31 mouse cellular contexts compared by ENCODE assay signal in the genomic region with DNA sequence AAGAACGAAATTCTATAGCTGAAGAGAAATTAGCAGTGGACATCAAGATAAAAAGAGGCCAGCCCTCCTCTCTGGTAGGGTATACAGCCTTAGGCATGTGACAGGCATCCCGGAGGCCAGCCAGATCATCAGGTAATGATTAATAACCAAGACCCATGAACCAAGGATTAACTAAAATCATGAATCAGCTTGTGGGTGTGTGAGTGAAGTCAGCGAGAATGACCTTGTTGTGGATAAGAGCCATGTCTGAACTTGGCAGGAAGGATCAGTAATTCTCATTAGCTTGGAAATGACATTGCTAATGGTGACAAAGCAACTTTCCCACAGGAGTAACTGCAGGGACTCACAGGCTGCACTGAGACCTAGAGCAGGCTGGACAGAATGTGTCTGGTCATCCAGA. TPM values are rescaled to one million over a fixed set of nuclear protein-coding genes. Genes with fewer than 3 reads are reported as not detected.
DNase-seq lines count a peak whose midpoint lies in the region; ATAC-seq and TF ChIP-seq lines count a peak whose summit lies in the region.
"Not testable (repeated sequence)": the region's sequence is repeated elsewhere in the genome, so short reads cannot be mapped to it uniquely, and the experiment has no call there.
"Had no signal": no experiment of that assay in that cellular context is flagged by ENCODE, and none has a peak within 500 bp of the region (broad histone marks: within the 10 kb centered on the region; RNA-seq: fewer than 3 reads in every experiment).

No protein-coding gene starts in this region.

- H3K4me3 ChIP-seq in intestine, postnatal 0 days (ENCODE audit: low read depth, low read length); liver, postnatal 0 days (ENCODE audit: low read depth, low read length); stomach, postnatal 0 days (ENCODE audit: low read depth, low read length): not testable (repeated sequence)

- H3K9me3 ChIP-seq in intestine, postnatal 0 days (ENCODE audit: control insufficient read depth); liver, postnatal 0 days (ENCODE audit: low read length); stomach, postnatal 0 days (ENCODE audit: control insufficient read depth, low read length): not testable (repeated sequence)

- DNase-seq in adrenal gland, adult (ENCODE audit: inconsistent age in 2 of 2, low spot score in 1 of 2) = peak; percentile 42 to 74
- DNase-seq in adrenal gland, postnatal 25 days = peak; percentile 10
- DNase-seq in heart, adult 9 months (ENCODE audit: low spot score in 2 of 2) = peak; percentile 10 to 37
- DNase-seq in kidney, adult 9 months = peak; percentile 90
- peak; percentile 61 for DNase-seq in kidney, postnatal 14 days
- DNase-seq in liver, postnatal 0 days = not testable (repeated sequence)
- DNase-seq in stomach, postnatal 0 days (ENCODE audit: low spot score) = peak; percentile 35

- TF ChIP-seq EP300 in liver, postnatal 0 days (IDR thresholded peaks at IDR 0.05; ENCODE audit: low read depth); stomach, postnatal 0 days (optimal IDR thresholded peaks at IDR 0.05): not testable (repeated sequence)

- not testable (repeated sequence) for H3K9ac ChIP-seq in intestine, postnatal 0 days (ENCODE audit: low read depth, low read length); liver, postnatal 0 days (replicated peaks); stomach, postnatal 0 days (ENCODE audit: low read length)

- WGBS in intestine, postnatal 0 days = 28% methylated on average over 3 of the region's 3 CpGs
- WGBS in liver, postnatal 0 days (ENCODE audit: insufficient replicate concordance) = 46% methylated on average over 3 of the region's 3 CpGs
- WGBS in stomach, postnatal 0 days = 32% methylated on average over 3 of the region's 3 CpGs

- TF ChIP-seq CTCF in intestine, postnatal 0 days (IDR thresholded peaks at IDR 0.05; ENCODE audit: low read depth); liver, postnatal 0 days (IDR thresholded peaks at IDR 0.05; ENCODE audit: low read depth); stomach, postnatal 0 days (IDR thresholded peaks at IDR 0.05; ENCODE audit: low read depth): not testable (repeated sequence)

- H3K36me3 ChIP-seq in intestine, postnatal 0 days (ENCODE audit: control insufficient read depth, insufficient read depth); liver, postnatal 0 days (replicated peaks; ENCODE audit: insufficient read depth, low read length); stomach, postnatal 0 days (ENCODE audit: control insufficient read depth, insufficient read depth, low read length): not testable (repeated sequence)

- H3K27ac ChIP-seq in intestine, postnatal 0 days (ENCODE audit: low read depth, low read length) = peak overlapping the region; percentile 89
- H3K27ac ChIP-seq in liver, postnatal 0 days (ENCODE audit: low read depth) = not testable (repeated sequence)
- peak overlapping the region; percentile 85; the same call in 1 of the 2 replicates for H3K27ac ChIP-seq in stomach, postnatal 0 days (replicated peaks)

- peak; percentile 82 for ATAC-seq in intestine, postnatal 0 days
- ATAC-seq in liver, postnatal 0 days = peak; percentile 60
- peak; percentile 81 for ATAC-seq in stomach, postnatal 0 days (ENCODE audit: low FRiP score, low TSS enrichment)

- H3K4me2 ChIP-seq in intestine, postnatal 0 days (replicated peaks; ENCODE audit: low read depth); liver, postnatal 0 days (ENCODE audit: low read depth, low read length); stomach, postnatal 0 days (replicated peaks; ENCODE audit: low read depth): not testable (repeated sequence)

- H3K4me1 ChIP-seq in intestine, postnatal 0 days (replicated peaks; ENCODE audit: control insufficient read depth, insufficient read depth, low read length); liver, postnatal 0 days (ENCODE audit: insufficient read depth); stomach, postnatal 0 days (replicated peaks; ENCODE audit: control insufficient read depth, insufficient read depth): not testable (repeated sequence)

- not testable (repeated sequence) for H3K27me3 ChIP-seq in intestine, postnatal 0 days (replicated peaks; ENCODE audit: control insufficient read depth, insufficient read depth, low read length); liver, postnatal 0 days (ENCODE audit: insufficient read depth, low read length); stomach, postnatal 0 days (ENCODE audit: control insufficient read depth, insufficient read depth, low read length)

RNA-seq across cellular contexts. Expression of gene Gsta1, which starts 0.8 kb away (rescaled TPM):
- total RNA-seq in adrenal gland, postnatal 25 days (2021) = 1.1 TPM in 1 of 2 replicates, not detected in the other
- polyA plus RNA-seq in intestine, postnatal 0 days (2015; fragmentation: Nextera tagmentation; extraction: Ambion mirVana) = 94.0 and 129 TPM in 2 replicates
- 0.39 TPM in 1 of 2 replicates, not detected in the other for polyA plus RNA-seq in liver, postnatal 0 days (2015; fragmentation: Nextera tagmentation; extraction: Ambion mirVana)
- 1,326 and 1,348 TPM in 2 replicates for polyA plus RNA-seq in stomach, postnatal 0 days (2015; fragmentation: Nextera tagmentation; extraction: Ambion mirVana)
- total RNA-seq: forebrain, postnatal 0 days; gastrocnemius, postnatal 10 days; hindbrain, postnatal 0 days; layer of hippocampus, adult 8-10 months; layer of hippocampus, postnatal 25 days; left cerebral cortex, postnatal 36 days; megakaryocyte-erythroid progenitor cell, adult 5-6 weeks; MEL had no signal
- polyA plus RNA-seq: cerebellum, adult 2 months; cortical plate, adult 2 months; erythroblast, embryonic 14.5 days; forebrain, embryonic 12.5 days; forebrain, postnatal 0 days; gonadal fat pad, adult 2 months; heart, embryonic 10.5 days; heart, embryonic 15.5 days; hindbrain, embryonic 12.5 days; hindbrain, postnatal 0 days; limb, embryonic 13.5 days; liver, embryonic 12.5 days; macrophage; midbrain, embryonic 13.5 days; neural tube, embryonic 13.5 days had no signal

RNA-seq across cellular contexts. Expression of gene Gm3776, which starts 27.3 kb away (rescaled TPM):
- not detected in 2 replicates for total RNA-seq in adrenal gland, postnatal 25 days (2021)
- polyA plus RNA-seq in intestine, postnatal 0 days (2015; fragmentation: Nextera tagmentation; extraction: Ambion mirVana) = 66.1 and 82.0 TPM in 2 replicates
- 0.13 TPM in 1 of 2 replicates, not detected in the other for polyA plus RNA-seq in liver, postnatal 0 days (2015; fragmentation: Nextera tagmentation; extraction: Ambion mirVana)
- polyA plus RNA-seq in stomach, postnatal 0 days (2015; fragmentation: Nextera tagmentation; extraction: Ambion mirVana) = 929 and 937 TPM in 2 replicates
- total RNA-seq: adrenal gland, postnatal 4 days; forebrain, postnatal 0 days; gastrocnemius, postnatal 10 days; hindbrain, postnatal 0 days; layer of hippocampus, adult 8-10 months; layer of hippocampus, postnatal 25 days; left cerebral cortex, adult 8-10 months; left cerebral cortex, postnatal 36 days; megakaryocyte-erythroid progenitor cell, adult 5-6 weeks; MEL had no signal
- polyA plus RNA-seq: cerebellum, adult 2 months; cortical plate, adult 2 months; erythroblast, embryonic 14.5 days; forebrain, embryonic 12.5 days; forebrain, postnatal 0 days; gonadal fat pad, adult 2 months; heart, embryonic 10.5 days; heart, embryonic 15.5 days; hindbrain, embryonic 12.5 days; hindbrain, postnatal 0 days; limb, embryonic 13.5 days; liver, embryonic 12.5 days; macrophage; midbrain, embryonic 13.5 days; neural tube, embryonic 13.5 days had no signal

RNA-seq across cellular contexts. Expression of gene Gsta4, which starts 47.1 kb away (rescaled TPM):
- 33.4 and 39.6 TPM in 2 replicates for total RNA-seq in adrenal gland, postnatal 25 days (2021)
- polyA plus RNA-seq in intestine, postnatal 0 days (2015; fragmentation: Nextera tagmentation; extraction: Ambion mirVana) = 23.3 and 36.2 TPM in 2 replicates
- polyA plus RNA-seq in liver, postnatal 0 days (2015; fragmentation: Nextera tagmentation; extraction: Ambion mirVana) = 19.9 and 25.5 TPM in 2 replicates
- polyA plus RNA-seq in stomach, postnatal 0 days (2015; fragmentation: Nextera tagmentation; extraction: Ambion mirVana) = 1,515 and 1,656 TPM in 2 replicates
- polyA plus RNA-seq: macrophage had no signal

Comparison
In these comparisons a context has a peak if more than half of its experiments do, and no peak if none do; other contexts are left out.
1. RNA of gene Gsta1, which starts 0.8 kb away (polyA plus RNA-seq): 1,326 to 1,348 TPM in stomach, postnatal 0 days and 94.0 to 129 TPM in intestine, postnatal 0 days; 0.39 TPM in liver, postnatal 0 days; every median in the first group is over 10 times any median in the second.
2. RNA of gene Gm3776, which starts 27.3 kb away (polyA plus RNA-seq): 929 to 937 TPM in stomach, postnatal 0 days and 66.1 to 82.0 TPM in intestine, postnatal 0 days; 0.13 TPM in liver, postnatal 0 days; every median in the first group is over 10 times any median in the second.
3. RNA of gene Gsta4, which starts 47.1 kb away (polyA plus RNA-seq): 1,515 to 1,656 TPM in stomach, postnatal 0 days; 23.3 to 36.2 TPM in intestine, postnatal 0 days and 19.9 to 25.5 TPM in liver, postnatal 0 days; every median in the first group is over 10 times any median in the second.
4. Peak in every context shown above with its lines, with median percentiles within 50 percentile points of each other: ATAC-seq.